Mouse (Mus musculus) urinary bladder, adult 2 months (tissue): Measurements from ENCODE around the gene Tmem161a. TPM values are rescaled to one million over a fixed set of nuclear protein-coding genes. Genes with fewer than 3 reads are reported as not detected.
"Not testable (repeated sequence)": the region's sequence is repeated elsewhere in the genome, so short reads cannot be mapped to it uniquely, and the experiment has no call there.

Experiments
- DNase-seq: peaks from one replicate; pipeline ENCODE4 v3.0.0; 2022; ENCODE audit warnings: low spot score
- polyA plus RNA-seq: library from polyadenylated mRNA; depleted of rRNA; stranded (reverse); fragments of >200 nt; gene quantifications from 2 replicates; pipeline ENCODE4 v1.2.3, GENCODE M21; 2012; rRNA removed

The Tmem161a gene
- polyA plus RNA-seq, 1 experiment, result 80.0 TPM

- no peak for DNase-seq
These were observed 39.1 kb downstream of the Tmem161a start for GRCm38 (mm10) chr8:70211275-70211674.

GRCm38 (mm10) chr8:70211726-70212111 lies 39.6 kb downstream of the Tmem161a start:
- no peak for DNase-seq

- peak; percentile 88 for DNase-seq
These were observed 40.2 kb downstream of the Tmem161a start, which contains the start of gene Slc25a42 for GRCm38 (mm10) chr8:70212112-70213055. Slc25a42 (minus strand) TSS chr8:70212305.

GRCm38 (mm10) chr8:70214411-70214810 lies 42.3 kb downstream of the Tmem161a start:
- no peak for DNase-seq

- DNase-seq, result no peak
These were observed 42.9 kb downstream of the Tmem161a start for GRCm38 (mm10) chr8:70215092-70215491.

GRCm38 (mm10) chr8:70216161-70216560 lies 44.0 kb downstream of the Tmem161a start:
- DNase-seq, result not testable (repeated sequence)

GRCm38 (mm10) chr8:70216566-70216965 lies 44.4 kb downstream of the Tmem161a start:
- no peak for DNase-seq

- DNase-seq, result no peak
These were observed 45.3 kb downstream of the Tmem161a start for GRCm38 (mm10) chr8:70217441-70217840.

GRCm38 (mm10) chr8:70219107-70219684 lies 47.0 kb downstream of the Tmem161a start:
- no peak for DNase-seq

GRCm38 (mm10) chr8:70220236-70220840 lies 48.2 kb downstream of the Tmem161a start:
- DNase-seq, result no peak

GRCm38 (mm10) chr8:70220911-70221310 lies 48.8 kb downstream of the Tmem161a start:
- no peak for DNase-seq

GRCm38 (mm10) chr8:70222041-70222440 lies 49.9 kb downstream of the Tmem161a start:
- DNase-seq, result no peak

- DNase-seq, result no peak
These were observed 51.2 kb downstream of the Tmem161a start for GRCm38 (mm10) chr8:70223341-70223740.

- no peak for DNase-seq
These were observed 55.8 kb downstream of the Tmem161a start for GRCm38 (mm10) chr8:70227997-70228396.

GRCm38 (mm10) chr8:70230837-70231236 lies 58.7 kb downstream of the Tmem161a start:
- no peak for DNase-seq

Other genes starting within 250 kb of the Tmem161a start
- 28.8 and 38.7 TPM in 2 replicates for gene Gatad2a, start 176.0 kb upstream of the Tmem161a start, polyA plus RNA-seq
- gene Mau2, start 129.6 kb upstream of the Tmem161a start, polyA plus RNA-seq, result 49.6 and 57.8 TPM in 2 replicates
- 15.4 and 20.6 TPM in 2 replicates for gene Sugp1, start 129.5 kb upstream of the Tmem161a start, polyA plus RNA-seq
- gene Tm6sf2, start 99.4 kb upstream of the Tmem161a start, polyA plus RNA-seq, result 1.8 and 2.5 TPM in 2 replicates
- 0.21 TPM in 2 replicates for gene Hapln4, start 88.9 kb upstream of the Tmem161a start, polyA plus RNA-seq
- gene Ncan, start 51.5 kb upstream of the Tmem161a start, polyA plus RNA-seq, result 0.12 and 0.18 TPM in 2 replicates
- gene Nr2c2ap, start 41.0 kb upstream of the Tmem161a start, polyA plus RNA-seq, result 18.0 and 25.1 TPM in 2 replicates
- 14.8 and 17.3 TPM in 2 replicates for gene Rfxank, start 33.2 kb upstream of the Tmem161a start, polyA plus RNA-seq
- 73.8 and 74.1 TPM in 2 replicates for gene Borcs8, start 32.9 kb upstream of the Tmem161a start, polyA plus RNA-seq
- 0.29 and 0.35 TPM in 2 replicates for gene Mef2b, start 32.6 kb upstream of the Tmem161a start, polyA plus RNA-seq
- gene Slc25a42, start 39.9 kb downstream of the Tmem161a start, polyA plus RNA-seq, result 15.5 and 17.9 TPM in 2 replicates
- 45.4 and 56.1 TPM in 2 replicates for gene Sugp2, start 61.9 kb downstream of the Tmem161a start, polyA plus RNA-seq
- 13.9 and 17.4 TPM in 2 replicates for gene Armc6, start 62.1 kb downstream of the Tmem161a start, polyA plus RNA-seq
- 34.4 and 37.9 TPM in 2 replicates for gene Homer3, start 110.5 kb downstream of the Tmem161a start, polyA plus RNA-seq
- 35.1 and 35.2 TPM in 2 replicates for gene Ddx49, start 130.1 kb downstream of the Tmem161a start, polyA plus RNA-seq
- gene Cope, start 130.2 kb downstream of the Tmem161a start, polyA plus RNA-seq, result 211 and 264 TPM in 2 replicates
- 1.3 and 2.1 TPM in 2 replicates for gene Cers1, start 143.4 kb downstream of the Tmem161a start, polyA plus RNA-seq
- 0.74 and 1.3 TPM in 2 replicates for gene Gdf1, start 157.5 kb downstream of the Tmem161a start, polyA plus RNA-seq
- gene Upf1, start 180.9 kb downstream of the Tmem161a start, polyA plus RNA-seq, result 16.4 and 30.5 TPM in 2 replicates
- gene Comp, start 201.2 kb downstream of the Tmem161a start, polyA plus RNA-seq, result 0.22 and 0.23 TPM in 2 replicates